Mouse (Mus musculus): ENCODE results near the gene Rbm47.

The Rbm47 gene

GRCm38 (mm10) chr5:66125418-66125817 is 47.5 kb downstream of the Rbm47 start:
- no peak for DNase-seq (ENCODE audit: low spot score in 2 of 2)

- DNase-seq (ENCODE audit: low spot score in 2 of 2), result no peak
Observed at GRCm38 (mm10) chr5:66124931-66125330, 48.0 kb downstream of the Rbm47 start.

- DNase-seq (ENCODE audit: low spot score in 2 of 2), result no peak
Observed at GRCm38 (mm10) chr5:66124089-66124400, 48.9 kb downstream of the Rbm47 start.

GRCm38 (mm10) chr5:66123295-66124088 is 49.4 kb downstream of the Rbm47 start:
- no peak for DNase-seq (ENCODE audit: low spot score in 2 of 2)

GRCm38 (mm10) chr5:66121255-66121654 is 51.7 kb downstream of the Rbm47 start:
- DNase-seq (ENCODE audit: low spot score in 2 of 2), result no peak

GRCm38 (mm10) chr5:66114751-66115150 is 58.2 kb downstream of the Rbm47 start:
- DNase-seq (ENCODE audit: low spot score in 2 of 2), result no peak

GRCm38 (mm10) chr5:66114208-66114607 is 58.7 kb downstream of the Rbm47 start:
- DNase-seq (ENCODE audit: low spot score in 2 of 2), result no peak

- DNase-seq (ENCODE audit: low spot score in 2 of 2), result no peak
Observed at GRCm38 (mm10) chr5:66112059-66112458, 60.9 kb downstream of the Rbm47 start.

- no peak for DNase-seq (ENCODE audit: low spot score in 2 of 2)
Observed at GRCm38 (mm10) chr5:66106372-66106771, 66.5 kb downstream of the Rbm47 start.

- no peak for DNase-seq (ENCODE audit: low spot score in 2 of 2)
Observed at GRCm38 (mm10) chr5:66105946-66106345, 67.0 kb downstream of the Rbm47 start.

GRCm38 (mm10) chr5:66105366-66105765 is 67.6 kb downstream of the Rbm47 start:
- no peak for DNase-seq (ENCODE audit: low spot score in 2 of 2)

GRCm38 (mm10) chr5:66103386-66103785 is 69.5 kb downstream of the Rbm47 start:
- DNase-seq (ENCODE audit: low spot score in 2 of 2), result no peak

GRCm38 (mm10) chr5:66102821-66103220 is 70.1 kb downstream of the Rbm47 start:
- no peak for DNase-seq (ENCODE audit: low spot score in 2 of 2)

- DNase-seq (ENCODE audit: low spot score in 2 of 2), result peak in 1 of 2 experiments; percentile 15
Observed at GRCm38 (mm10) chr5:66101577-66101976, 71.3 kb downstream of the Rbm47 start.

- no peak for DNase-seq (ENCODE audit: low spot score in 2 of 2)
Observed at GRCm38 (mm10) chr5:66100322-66100721, 72.6 kb downstream of the Rbm47 start.

GRCm38 (mm10) chr5:66098094-66098871 is 74.6 kb downstream of the Rbm47 start:
- DNase-seq (ENCODE audit: low spot score in 2 of 2), result no peak

- DNase-seq (ENCODE audit: low spot score in 2 of 2), result no peak
Observed at GRCm38 (mm10) chr5:66096081-66096480, 76.8 kb downstream of the Rbm47 start.

- no peak for DNase-seq (ENCODE audit: low spot score in 2 of 2)
Observed at GRCm38 (mm10) chr5:66095166-66095565, 77.8 kb downstream of the Rbm47 start.

- DNase-seq (ENCODE audit: low spot score in 2 of 2), result no peak
Observed at GRCm38 (mm10) chr5:66090037-66090436, 82.9 kb downstream of the Rbm47 start.

GRCm38 (mm10) chr5:66089600-66089999 is 83.3 kb downstream of the Rbm47 start:
- DNase-seq (ENCODE audit: low spot score in 2 of 2), result no peak

GRCm38 (mm10) chr5:66088902-66089295 is 84.0 kb downstream of the Rbm47 start:
- no peak for DNase-seq (ENCODE audit: low spot score in 2 of 2)

- no peak for DNase-seq (ENCODE audit: low spot score in 2 of 2)
Observed at GRCm38 (mm10) chr5:66088247-66088901, 84.5 kb downstream of the Rbm47 start.

GRCm38 (mm10) chr5:66086952-66087351 is 86.0 kb downstream of the Rbm47 start:
- no peak for DNase-seq (ENCODE audit: low spot score in 2 of 2)
